Mouse (Mus musculus) lung, postnatal 25 days (tissue): ENCODE measurements around the gene Glis2.
"Not testable (repeated sequence)": the region's sequence is repeated elsewhere in the genome, so short reads cannot be mapped to it uniquely, and the experiment has no call there.

Source experiments
- DNase-seq: peaks from one replicate; pipeline ENCODE4 v3.0.0; 2022; ENCODE audit warnings: low spot score

The Glis2 gene

DNA sequence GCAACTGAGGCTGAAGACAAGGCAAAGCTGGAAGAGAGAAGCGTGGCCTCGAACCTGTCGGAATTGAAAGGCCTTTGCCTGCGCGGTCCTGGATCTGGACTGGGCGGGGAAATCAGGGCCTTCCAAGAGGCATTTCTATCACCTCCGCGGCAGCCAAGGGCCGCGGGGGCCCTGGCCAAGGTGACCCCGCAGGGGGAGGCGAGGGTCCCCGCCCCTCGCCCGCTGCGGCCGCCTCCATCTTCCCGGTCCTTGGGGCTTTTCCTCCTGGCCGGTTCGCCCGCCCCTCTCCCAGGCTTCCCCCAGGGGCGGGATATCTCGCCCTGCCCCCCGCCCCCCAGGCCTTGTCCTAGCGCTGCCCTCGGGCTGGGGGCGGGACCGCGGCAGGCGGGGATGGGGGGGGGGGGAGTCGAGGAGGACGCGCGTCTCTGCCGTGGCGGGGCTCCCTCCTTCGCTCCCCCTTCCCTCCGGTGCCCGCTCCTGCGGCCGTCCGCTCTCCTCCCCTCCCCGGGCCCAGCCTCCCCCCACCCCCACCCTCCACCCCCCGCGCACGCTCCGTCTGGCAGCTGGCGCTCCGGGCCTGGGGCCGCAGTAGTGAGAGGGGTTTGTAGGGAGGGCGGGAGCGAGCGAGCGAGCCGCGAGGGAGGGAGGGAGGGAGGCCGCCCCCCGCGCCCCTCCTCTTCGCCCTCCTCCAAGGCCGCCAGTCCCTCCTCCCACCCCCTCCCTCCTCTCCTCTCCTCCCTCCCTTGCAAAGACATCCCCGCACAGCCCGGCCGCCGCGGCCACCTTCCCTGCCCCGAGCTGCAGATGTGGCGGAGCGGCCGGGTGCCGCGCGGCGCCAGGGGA is at the start of gene Glis2:
Gene Glis2 (plus strand): TSS at position 743 of the 843 bp plus-strand sequence.
- peak; percentile 46 for DNase-seq

DNA sequence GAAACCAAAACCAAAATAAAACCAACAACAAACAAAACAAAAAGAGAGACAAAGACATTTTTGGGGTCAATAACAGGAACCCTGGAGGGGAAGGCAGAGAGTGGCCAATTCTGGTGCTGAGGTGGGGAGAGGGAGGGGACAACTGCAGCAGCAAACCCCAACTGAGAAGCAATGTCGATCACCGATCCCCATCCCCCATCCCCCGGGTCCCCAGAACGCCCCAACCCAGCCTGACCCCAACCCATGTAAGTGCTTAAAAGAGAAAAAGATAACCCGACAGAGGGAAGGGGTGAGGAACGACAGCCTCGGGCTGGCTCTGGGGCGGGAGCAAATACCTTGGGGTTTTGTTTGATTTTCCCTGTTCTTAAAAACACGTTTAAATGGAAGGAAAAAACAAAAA is 49.7 kb upstream of the Glis2 start:
- DNase-seq = no peak

DNA sequence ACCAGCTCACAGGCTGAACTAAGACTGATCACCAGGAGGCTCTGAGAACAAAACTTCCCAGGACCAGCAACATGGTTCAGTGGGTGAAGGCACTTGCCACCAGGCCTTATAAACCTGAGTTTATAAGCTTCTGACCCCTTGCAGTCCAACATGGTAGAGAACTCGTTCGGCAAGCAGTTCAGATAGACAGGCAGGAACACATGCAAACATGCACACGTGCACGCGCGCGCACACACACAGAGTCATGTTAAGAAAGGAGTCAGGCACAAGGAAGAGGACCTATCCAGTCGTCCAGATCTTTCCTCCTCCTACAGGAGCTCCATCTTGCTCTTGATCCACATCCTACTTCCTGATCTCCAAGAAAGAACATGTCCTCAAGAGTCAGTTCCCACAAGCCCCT is 47.7 kb upstream of the Glis2 start:
- no peak for DNase-seq

DNA sequence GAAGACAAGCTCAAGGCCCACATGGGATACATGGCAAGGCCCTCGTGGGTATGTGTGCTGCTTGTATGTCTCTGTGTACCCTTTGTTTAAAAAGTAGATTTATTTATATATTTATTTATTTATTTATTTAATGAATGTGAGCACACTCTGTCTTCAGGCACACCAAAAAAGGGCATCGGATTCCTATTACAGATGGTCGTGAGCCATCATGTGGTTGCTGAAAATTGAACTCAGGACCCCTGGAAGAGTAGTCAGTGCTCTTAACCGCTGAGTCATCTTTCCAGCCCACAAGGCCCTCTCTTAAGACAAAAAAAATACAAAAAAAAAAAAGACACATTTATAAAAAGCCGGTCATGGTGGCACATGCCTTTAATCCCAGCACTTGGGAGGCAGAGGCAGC is 46.9 kb upstream of the Glis2 start:
- no peak for DNase-seq

DNA sequence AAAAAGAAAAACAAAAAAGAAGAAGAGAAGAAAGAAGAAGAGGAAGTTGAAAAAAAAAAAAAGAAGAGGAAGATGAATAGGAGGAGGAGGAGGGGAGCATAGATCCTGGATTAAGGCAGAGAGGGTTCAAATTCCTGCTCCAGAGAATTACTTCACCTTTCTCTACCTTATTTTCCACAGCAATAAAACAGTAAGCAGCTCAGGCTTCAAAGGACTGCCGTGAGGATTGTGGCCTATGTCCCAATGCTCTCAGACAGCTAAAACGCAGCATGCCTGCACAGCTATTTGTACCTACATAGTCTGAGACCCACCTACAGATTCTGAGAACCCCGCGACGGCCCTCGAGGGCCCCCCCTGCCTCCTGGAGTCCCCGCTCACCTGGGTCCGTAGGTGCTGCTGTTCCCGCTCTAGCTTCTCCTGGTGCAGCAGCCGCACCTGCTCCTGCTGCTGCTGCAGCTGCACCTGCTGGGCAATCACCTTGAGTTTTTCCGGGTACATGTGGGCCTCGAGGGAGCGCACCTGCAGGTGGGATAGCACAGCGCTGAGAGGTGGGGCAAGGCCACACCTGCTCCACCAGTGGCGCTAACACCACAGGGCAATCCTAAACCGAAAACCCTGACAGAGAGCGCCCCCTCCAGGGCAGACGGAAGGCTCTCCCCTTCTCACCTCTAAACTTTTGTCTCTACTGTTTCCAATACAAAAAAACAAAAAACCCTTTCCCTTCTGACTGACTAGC is 45.4 kb upstream of the Glis2 start:
- no peak for DNase-seq

DNA sequence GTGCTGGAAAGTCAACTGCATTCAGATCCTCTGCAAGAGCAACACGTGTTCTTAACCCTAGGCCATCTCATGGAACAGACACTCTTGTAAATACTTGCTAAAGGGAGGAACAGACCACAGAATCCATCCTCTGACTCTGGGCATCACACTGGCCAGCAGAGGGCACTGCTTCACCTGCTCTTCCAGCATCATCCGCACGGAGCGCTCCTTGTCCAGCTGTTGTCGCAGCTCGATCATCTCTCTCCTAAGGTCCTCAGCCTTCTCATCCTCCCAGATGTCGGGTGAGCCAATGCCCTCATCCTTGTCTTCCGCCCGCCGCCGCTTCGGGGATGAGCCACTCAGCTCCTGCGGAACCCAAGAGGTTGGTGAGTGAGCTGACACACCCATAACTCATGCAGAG is 43.5 kb upstream of the Glis2 start:
- peak; percentile 67 for DNase-seq

DNA sequence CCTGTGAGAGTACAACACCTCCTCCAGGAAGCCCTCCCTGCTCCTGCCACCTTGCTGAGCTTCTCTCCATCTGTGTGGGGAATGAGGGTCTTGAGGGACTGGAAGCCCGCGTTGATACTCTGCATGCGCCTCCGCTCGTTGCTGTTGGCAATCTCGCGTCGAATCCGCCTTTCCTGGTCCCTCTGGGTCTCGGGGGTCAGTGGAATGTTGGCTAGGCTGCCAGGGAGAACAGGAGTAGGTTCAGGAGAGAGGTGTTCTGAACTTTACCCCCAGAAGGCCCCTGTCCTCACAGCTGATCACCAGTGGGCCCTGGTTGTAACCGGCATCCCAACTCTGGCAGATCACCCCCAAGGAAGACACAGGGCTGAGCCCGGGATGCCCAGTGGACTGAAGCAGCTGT is 42.6 kb upstream of the Glis2 start:
- no peak for DNase-seq

DNA sequence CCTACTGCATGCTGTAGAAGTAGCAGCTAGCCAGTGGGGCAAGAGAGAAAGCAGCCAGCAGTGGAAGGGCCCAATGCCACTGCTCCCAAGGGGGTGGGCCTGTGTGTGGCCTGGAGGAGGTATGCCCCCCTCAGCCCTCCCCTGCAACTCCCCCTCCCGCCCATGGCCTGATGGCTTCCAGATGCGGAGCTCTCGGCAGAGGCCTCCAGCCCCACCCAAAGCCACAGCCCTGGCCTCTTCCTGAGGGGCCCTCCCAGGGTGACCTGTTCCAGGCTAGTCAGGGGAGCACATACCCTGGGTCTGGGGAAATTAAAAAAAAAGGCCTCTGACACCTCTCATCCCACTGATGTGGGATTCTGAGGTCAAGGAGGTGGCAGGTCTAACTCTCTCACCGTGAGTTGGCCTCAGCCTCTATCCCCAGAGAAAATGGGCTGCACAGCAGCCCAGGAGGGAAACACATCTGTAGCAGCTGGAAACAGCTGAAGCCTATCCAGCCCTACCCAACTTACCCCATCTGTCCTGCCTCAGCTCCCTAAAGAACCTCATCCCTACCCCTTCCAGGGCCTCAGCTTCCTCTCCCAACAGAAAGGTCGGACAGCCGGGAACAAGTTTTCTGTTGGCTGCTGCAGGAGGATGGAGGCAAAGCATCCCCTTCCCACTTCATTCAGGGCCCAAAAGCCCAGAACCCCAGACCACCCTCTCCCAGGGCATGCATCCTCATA is 41.5 kb upstream of the Glis2 start:
- no peak for DNase-seq

DNA sequence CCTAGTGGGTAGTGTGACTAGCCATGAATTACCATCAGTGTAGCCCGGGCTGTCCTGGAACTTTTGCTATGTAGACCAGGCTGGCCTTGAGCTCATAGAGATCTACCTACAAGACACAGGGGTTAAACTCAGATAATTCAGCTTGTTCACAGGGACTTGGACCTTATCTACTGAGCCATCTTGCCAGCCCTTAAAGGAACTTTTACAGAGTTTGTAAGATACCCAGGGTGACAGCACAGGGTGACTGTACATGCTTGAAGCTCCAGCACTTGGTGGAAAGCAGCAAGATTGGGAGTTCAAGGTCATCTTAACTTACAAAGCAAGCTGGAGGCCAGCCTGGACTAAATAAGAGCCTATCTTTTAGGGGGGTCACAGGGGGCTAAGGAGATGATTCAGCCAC is 39.0 kb upstream of the Glis2 start:
- no peak for DNase-seq

DNA sequence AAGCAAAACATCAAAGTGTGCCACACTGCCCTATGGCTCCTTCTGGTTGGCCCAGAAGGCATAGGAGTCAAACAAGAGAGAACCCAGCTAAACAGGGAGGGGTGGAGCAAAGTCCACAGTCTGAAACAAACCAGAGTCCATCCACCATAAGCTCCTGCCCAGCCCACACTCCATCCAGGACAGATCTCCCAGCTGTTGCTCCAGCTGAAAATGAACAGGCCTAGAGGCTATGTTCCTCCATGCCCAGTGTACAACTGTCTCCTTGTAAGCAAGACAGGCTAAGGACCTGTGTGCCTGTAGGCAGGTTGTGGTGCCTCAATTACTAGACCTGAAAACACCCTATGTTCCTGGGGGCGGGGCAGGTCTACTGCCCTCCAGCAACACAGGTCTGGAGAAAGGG is 37.4 kb upstream of the Glis2 start:
- DNase-seq = no peak

DNA sequence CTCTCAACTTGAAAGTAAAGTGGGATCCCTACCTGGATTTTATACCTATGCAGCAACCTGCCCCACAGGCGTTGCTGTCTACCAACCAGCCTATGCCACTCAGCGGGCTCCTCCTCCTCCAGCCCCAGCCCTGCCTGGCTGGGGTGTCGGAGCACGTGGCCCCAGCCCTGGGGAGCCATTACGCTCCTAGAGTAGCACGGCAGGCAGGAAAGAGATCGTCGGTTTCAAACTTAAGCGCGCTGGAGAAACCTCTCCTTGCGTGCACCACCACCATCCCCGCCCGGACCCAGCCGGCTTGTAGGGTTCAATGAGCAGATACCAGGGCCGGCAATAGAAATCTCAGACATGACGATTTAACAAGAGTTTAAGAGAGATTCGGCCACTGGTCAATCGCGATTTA is 36.6 kb upstream of the Glis2 start:
- peak; percentile 66 for DNase-seq

DNA sequence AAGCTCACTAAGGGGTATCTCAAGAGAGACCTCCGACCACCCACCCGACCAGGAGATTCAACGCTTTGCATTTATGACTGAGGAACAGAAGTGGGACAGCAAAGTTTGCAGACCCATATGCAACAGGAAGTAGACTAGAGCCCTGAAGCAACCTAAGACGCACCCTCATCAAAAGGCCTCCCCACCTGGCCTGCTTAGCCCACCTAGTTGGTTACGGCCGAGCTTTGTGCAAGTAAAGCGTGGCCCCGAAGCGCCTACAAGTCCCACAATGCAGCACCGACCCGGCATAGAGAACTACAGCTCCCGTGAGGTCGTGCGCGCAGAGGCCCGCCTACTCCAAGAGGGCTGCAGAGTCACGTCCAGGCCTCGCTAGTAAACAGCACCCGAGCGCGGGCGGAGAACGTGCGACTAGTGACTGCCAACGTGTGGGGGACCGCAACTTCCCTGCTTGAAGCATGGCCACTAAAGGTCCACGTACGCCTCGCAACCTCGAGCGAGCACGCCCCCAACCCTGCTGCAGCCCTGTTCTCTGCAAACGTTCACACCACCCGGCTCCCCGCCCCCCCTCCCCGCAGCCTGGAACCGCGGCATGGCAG is 36.0 kb upstream of the Glis2 start:
- peak; percentile 92 for DNase-seq

DNA sequence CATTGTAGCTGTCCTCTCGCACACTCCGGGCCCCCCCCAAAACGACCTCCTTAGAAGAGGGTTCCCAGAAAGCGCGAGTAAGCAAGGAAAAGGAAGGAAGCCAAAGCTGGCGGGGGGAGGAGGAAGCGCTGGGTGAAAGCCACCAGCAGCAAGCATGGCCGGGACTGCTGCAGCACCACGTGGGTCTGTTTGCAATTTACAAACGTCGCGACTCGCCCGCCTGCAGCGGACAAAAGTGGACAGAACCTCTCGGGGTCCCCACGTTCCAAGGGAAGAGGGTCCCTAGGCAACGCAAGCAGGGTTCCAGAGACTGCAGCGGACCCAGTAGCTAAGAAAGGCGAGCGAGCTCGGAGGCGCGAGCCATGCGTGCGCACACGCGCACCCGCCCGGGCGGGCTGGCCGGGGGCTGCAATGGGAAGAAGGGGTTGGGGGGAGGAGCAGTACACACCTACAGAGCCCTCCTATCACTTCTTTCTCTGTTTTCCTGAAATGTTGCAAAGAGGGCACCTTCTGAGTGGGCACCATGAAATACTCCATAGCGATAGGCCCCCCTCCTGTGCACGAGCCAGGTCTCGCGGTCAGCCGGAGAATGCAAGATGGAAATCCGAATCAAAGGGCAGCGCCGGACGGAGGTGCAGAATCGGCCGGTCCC is 35.4 kb upstream of the Glis2 start:
- peak; percentile 63 for DNase-seq

DNA sequence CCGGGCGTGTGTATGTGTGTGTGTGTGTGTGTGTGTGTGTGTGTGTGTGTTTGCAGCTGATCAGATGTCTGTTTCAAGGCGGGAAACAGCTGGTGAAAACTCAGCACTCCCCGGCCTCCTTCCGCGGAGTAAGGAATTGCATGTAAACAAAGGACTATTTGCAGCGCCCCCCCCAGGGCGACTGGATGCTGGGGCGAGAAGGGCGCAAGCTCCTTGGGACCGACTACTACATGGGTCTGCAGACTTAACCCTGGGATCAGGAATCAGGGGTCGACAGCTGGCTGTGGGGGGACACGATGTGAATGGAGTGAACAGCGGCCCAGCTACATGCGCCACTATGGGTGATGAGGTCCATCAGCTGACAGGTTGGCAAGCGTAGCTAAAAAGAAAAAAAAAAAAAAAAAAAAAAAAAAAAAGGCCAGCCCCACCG is 34.8 kb upstream of the Glis2 start, which contains the start of gene Tfap4:
Gene Tfap4 (minus strand): TSS at position 140 of the 430 bp plus-strand sequence.
- DNase-seq = peak; percentile 85

DNA sequence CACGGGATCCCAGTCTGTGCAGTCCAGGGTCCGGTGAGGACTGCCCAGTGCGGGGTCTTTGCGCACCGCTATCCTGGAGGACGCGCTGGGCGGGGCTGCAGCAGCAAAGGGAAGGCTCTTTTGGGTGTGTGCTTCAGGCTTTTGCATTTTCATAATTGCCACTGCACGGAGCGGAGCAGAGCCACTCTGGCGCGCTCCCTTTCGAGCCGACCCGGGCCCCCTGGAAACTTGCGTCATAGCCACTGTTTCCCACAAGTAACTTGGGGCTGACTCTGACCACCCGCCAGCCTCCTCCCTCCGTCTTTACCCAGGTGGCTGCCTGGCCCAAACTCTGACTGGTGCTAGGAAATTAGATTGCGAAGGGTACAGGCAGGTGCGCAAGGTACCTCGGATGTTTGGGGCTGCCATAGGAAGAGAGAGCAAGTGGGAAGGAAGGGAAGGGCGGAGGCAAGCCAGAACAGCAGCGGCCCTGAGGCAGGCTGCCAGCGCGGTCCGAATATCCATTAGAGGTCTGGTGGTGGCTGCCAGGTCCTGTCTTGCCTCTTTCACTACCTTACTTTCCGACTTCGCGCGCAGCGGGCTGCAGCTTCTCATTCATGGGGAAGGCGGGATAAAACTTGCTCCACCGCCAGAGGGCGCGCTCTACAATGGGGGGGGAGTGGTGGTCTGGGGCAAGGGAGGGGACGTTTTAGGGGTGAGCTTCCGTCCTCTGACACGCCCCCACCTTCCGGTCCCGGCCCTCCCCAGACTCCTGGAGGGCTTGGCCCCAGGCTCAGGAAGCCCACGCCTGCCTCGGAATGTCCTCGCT is 34.2 kb upstream of the Glis2 start:
- DNase-seq = peak; percentile 76

DNA sequence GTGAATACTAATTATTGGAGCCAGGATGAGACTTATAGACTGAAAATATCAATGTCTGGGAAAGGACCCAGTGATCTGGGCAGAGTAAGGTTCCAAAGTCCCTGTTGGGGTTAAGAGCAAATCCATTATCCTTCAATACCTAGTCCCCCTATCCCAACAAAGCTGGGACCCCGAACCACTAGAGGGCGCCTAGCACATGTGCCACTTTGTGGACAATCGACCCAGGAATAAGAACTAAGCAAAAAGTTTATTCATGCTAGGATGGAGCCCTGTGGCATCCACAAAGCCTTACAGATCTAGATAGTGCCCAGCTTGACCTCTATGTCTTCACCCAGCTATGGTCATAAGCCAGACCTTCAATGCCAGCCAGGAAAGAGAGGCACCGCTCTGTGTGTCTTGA is 26.6 kb upstream of the Glis2 start:
- DNase-seq = peak; percentile 86

DNA sequence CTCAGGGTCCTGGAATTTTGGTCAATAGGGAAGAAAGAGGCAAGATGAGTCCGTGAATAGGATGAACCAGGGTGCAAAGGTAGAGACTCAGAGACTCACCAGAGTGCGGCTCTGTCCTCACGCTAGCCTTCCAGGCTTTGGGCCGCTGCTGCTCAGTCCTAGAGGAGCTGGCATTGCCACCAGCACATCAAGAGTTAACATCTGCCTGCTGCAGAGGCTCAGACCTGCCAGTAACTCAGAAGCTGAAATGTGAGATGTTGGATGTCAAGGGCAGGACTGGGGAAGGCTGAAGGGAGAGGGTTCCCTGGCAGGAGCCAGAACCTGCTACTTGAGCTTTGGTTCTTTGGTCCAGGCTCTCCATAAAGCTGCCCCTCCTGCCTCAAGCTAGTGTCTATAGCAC is 23.8 kb upstream of the Glis2 start:
- no peak for DNase-seq

DNA sequence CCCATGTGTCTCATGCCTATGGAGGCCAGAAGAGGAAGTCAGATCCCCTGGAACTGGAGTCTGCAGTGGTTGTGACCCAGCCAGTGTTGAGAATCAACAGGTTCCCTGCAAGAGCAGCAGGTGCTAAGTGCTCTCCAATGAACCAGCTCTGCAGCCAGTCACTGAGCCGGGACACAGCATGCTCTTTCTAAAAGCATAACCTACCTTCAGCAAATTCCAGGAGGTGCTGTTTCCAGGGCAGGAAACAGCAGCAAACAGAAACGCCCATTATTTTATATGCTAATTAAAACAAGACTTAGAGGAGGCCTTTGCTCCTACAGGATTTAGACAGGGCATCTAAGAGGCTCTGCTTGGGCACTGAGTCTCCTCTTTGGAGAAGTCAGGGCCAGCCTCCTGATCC is 18.5 kb upstream of the Glis2 start:
- no peak for DNase-seq

DNA sequence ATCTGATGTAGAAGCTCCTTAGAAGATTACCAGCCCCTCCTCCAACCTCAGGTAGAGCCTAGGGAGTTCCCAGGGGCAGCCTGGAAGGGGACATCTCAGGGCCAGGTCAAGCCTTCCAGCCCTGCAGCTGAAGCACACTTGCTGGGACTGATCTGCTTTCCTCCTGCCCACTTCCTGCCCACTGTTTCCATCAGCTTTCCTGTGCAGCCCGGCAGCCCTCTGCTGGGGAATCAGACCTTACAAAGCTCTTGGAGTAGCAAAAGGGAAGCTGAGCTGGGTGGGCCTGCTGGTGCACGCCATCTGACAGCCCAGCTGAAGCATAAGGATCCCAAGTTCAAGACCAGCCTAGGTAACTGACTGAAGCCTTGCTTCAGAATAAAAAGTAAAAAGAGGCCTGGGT is 17.6 kb upstream of the Glis2 start:
- DNase-seq = no peak

DNA sequence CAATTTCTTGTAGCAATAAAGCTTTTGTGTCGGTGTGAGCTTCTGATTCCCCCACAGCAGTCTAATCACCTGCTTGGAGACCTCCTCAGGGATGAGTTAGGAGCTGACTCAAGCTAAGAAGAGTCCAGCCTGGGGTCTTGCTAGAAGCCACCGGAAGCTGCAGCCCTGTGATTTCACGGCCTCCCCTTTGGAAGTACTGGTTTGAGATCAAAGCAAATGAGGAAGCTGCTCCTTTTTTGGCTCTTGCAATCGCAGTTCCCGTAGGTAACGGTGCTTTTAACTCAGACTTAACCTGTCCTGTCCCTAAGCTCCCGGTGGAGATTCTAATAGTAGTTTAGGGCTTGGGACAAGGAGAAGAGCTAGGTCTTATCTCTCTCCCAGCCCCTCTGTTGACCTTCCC is 15.9 kb upstream of the Glis2 start:
- DNase-seq = no peak

DNA sequence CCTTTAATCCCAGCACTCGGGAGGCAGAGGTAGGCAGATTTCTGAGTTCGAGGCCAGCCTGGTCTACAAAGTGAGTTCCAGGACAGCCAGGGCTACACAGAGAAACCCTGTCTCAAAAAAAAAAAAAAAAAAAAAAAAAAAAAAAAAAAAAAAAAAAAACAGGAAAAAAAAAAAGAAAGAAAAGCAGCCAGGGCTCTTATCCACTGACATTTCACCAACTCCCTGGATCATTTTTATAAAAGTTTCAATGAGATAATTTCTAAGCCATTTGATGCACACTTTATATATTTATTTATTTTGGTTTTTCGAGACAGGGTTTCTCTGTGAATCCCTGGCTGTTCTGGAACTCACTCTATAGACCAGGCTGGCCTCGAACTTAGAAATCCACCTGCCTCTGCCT is 13.3 kb upstream of the Glis2 start:
- not testable (repeated sequence) for DNase-seq
